Mouse (Mus musculus) CH12.LX (cell line): ENCODE data around the gene S1pr4. TPM values are rescaled to one million over a fixed set of nuclear protein-coding genes. Genes with fewer than 3 reads are reported as not detected.

ENCODE experiments used
- DNase-seq: peaks from one replicate; pipeline ENCODE4 v3.0.0-alpha.2; 2013; ENCODE audit errors: extremely low read depth
- H3K27ac ChIP-seq: 2 replicates; pipeline ENCODE4 v1.5.1; 2012; ENCODE audit warnings: low read depth, mild to moderate bottlenecking, control low read depth, moderate library complexity; ENCODE audit not compliant: insufficient read depth
- H3K27me3 ChIP-seq: replicated peaks from 2 replicates; pipeline ENCODE3; 2012; ENCODE audit warnings: inconsistent platforms
- H3K36me3 ChIP-seq, 2 experiments: replicated peaks in 1 of 2; 2 replicates each; pipeline versions ENCODE3 to v1.6.1; 2012; ENCODE audit warnings: inconsistent platforms in 1 of 2, low read length in 1 of 2, mild to moderate bottlenecking in 1 of 2, mixed read lengths in 1 of 2, moderate library complexity in 1 of 2; ENCODE audit not compliant: control insufficient read depth in 1 of 2, insufficient read depth in 1 of 2
- H3K4me1 ChIP-seq, 2 experiments: 2 replicates each; pipeline ENCODE4 v1.6.1; 2012; ENCODE audit warnings: inconsistent platforms in 1 of 2, moderate library complexity in 1 of 2; ENCODE audit not compliant: insufficient read depth in 2 of 2, control insufficient read depth in 1 of 2
- H3K4me2 ChIP-seq: 2 replicates; pipeline ENCODE4 v1.6.1; 2012; ENCODE audit warnings: low read depth, mild to moderate bottlenecking, control low read depth; ENCODE audit not compliant: poor library complexity, insufficient read depth, severe bottlenecking
- H3K4me3 ChIP-seq, 3 experiments: fragments of 150-350 bp in 1 of 3; sonication (generic) in 1 of 3; replicated peaks in 1 of 3; 2 replicates each; pipeline versions ENCODE3 to v1.5.1; 2011 to 2012; ENCODE audit warnings: low read depth in 2 of 3, low read length in 2 of 3, mild to moderate bottlenecking in 2 of 3, moderate library complexity in 2 of 3, control low read depth in 1 of 3, improper control_type of control experiment in 1 of 3, inconsistent platforms in 1 of 3, mixed read lengths in 1 of 3; ENCODE audit not compliant: poor library complexity in 1 of 3
- H3K79me2 ChIP-seq: replicated peaks from 2 replicates; pipeline ENCODE4 v1.6.1; 2012; ENCODE audit warnings: mild to moderate bottlenecking, moderate library complexity; ENCODE audit not compliant: control insufficient read depth, poor library complexity, insufficient read depth, severe bottlenecking; ENCODE audit errors: extremely low read depth
- H3K9ac ChIP-seq: 2 replicates; pipeline ENCODE4 v1.6.1; 2012; ENCODE audit warnings: low read depth, mild to moderate bottlenecking, control low read depth, moderate library complexity; ENCODE audit not compliant: insufficient read depth
- H3K9me3 ChIP-seq: replicated peaks from 2 replicates; pipeline ENCODE3; 2012; ENCODE audit warnings: low read length, inconsistent platforms, mixed read lengths
- BHLHE40 ChIP-seq: IDR thresholded peaks from 2 replicates; pipeline ENCODE4 v1.6.1; 2011; ENCODE audit warnings: mild to moderate bottlenecking, low read depth, low read length, improper control_type of control experiment
- CHD2 ChIP-seq: IDR thresholded peaks from 2 replicates; pipeline ENCODE4 v1.6.1; 2011; ENCODE audit warnings: low read length, improper control_type of control experiment
- E2F4 ChIP-seq: IDR thresholded peaks from 2 replicates; pipeline ENCODE4 v1.6.1; 2011; ENCODE audit warnings: low read depth, low read length, improper control_type of control experiment; ENCODE audit not compliant: insufficient replicate concordance
- ETS1 ChIP-seq: conservative IDR thresholded peaks from 2 replicates; pipeline ENCODE4 v1.6.1; 2012; ENCODE audit warnings: low read depth, mild to moderate bottlenecking, inconsistent platforms, low read length, improper control_type of control experiment, moderate library complexity
- HCFC1 ChIP-seq: IDR thresholded peaks from 2 replicates; pipeline ENCODE4 v1.6.1; 2012; ENCODE audit warnings: low read depth, mild to moderate bottlenecking, inconsistent platforms, low read length, improper control_type of control experiment
- IRF4 ChIP-seq: IDR thresholded peaks from 2 replicates; pipeline ENCODE4 v1.6.1; 2014; ENCODE audit warnings: low read depth, mild to moderate bottlenecking, inconsistent platforms, low read length, improper control_type of control experiment
- JUN ChIP-seq: IDR thresholded peaks from 2 replicates; pipeline ENCODE4 v1.6.1; 2011; ENCODE audit warnings: low read depth, mild to moderate bottlenecking, low read length, improper control_type of control experiment, moderate library complexity; ENCODE audit not compliant: insufficient read depth
- JUND ChIP-seq: conservative IDR thresholded peaks from 2 replicates; pipeline ENCODE4 v1.6.1; 2011; ENCODE audit warnings: low read depth, low read length, improper control_type of control experiment
- KAT2A ChIP-seq: IDR thresholded peaks from 2 replicates; pipeline ENCODE4 v1.6.1; 2012; ENCODE audit warnings: low read length, improper control_type of control experiment, inconsistent platforms; ENCODE audit not compliant: insufficient replicate concordance
- MAFK ChIP-seq: IDR thresholded peaks from 2 replicates; pipeline ENCODE4 v1.6.1; 2011; ENCODE audit warnings: low read length, improper control_type of control experiment; ENCODE audit not compliant: insufficient replicate concordance
- MAZ ChIP-seq: IDR thresholded peaks from 2 replicates; pipeline ENCODE4 v1.6.1; 2012; ENCODE audit warnings: low read depth, mild to moderate bottlenecking, inconsistent platforms, low read length, improper control_type of control experiment, moderate library complexity
- MXI1 ChIP-seq: IDR thresholded peaks from 2 replicates; pipeline ENCODE4 v1.6.1; 2011; ENCODE audit warnings: mild to moderate bottlenecking, low read depth, low read length, improper control_type of control experiment
- NRF1 ChIP-seq: IDR thresholded peaks from 2 replicates; pipeline ENCODE4 v1.6.1; 2014; ENCODE audit warnings: low read depth, mild to moderate bottlenecking, inconsistent platforms, low read length, improper control_type of control experiment, moderate library complexity
- POLR2AphosphoS2 ChIP-seq: IDR thresholded peaks from 2 replicates; pipeline ENCODE4 v1.6.1; 2011; ENCODE audit warnings: low read depth, low read length, improper control_type of control experiment
- RAD21 ChIP-seq: IDR thresholded peaks from 2 replicates; pipeline ENCODE4 v1.6.1; 2011; ENCODE audit warnings: low read depth, mild to moderate bottlenecking, low read length, improper control_type of control experiment, moderate library complexity
- RCOR1 ChIP-seq: conservative IDR thresholded peaks from 2 replicates; pipeline ENCODE4 v1.6.1; 2012; ENCODE audit warnings: low read depth, mild to moderate bottlenecking, inconsistent platforms, low read length, improper control_type of control experiment
- SIN3A ChIP-seq: IDR thresholded peaks from 2 replicates; pipeline ENCODE4 v1.6.1; 2012; ENCODE audit warnings: low read length, improper control_type of control experiment, inconsistent platforms
- SMC3 ChIP-seq: IDR thresholded peaks from 2 replicates; pipeline ENCODE4 v1.6.1; 2011; ENCODE audit warnings: low read depth, low read length, improper control_type of control experiment
- TBP ChIP-seq: conservative IDR thresholded peaks from 2 replicates; pipeline ENCODE4 v1.6.1; 2011; ENCODE audit warnings: low read depth, low read length, improper control_type of control experiment
- UBTF ChIP-seq: IDR thresholded peaks from 2 replicates; pipeline ENCODE4 v1.6.1; 2012; ENCODE audit warnings: low read depth, mild to moderate bottlenecking, inconsistent platforms, low read length, improper control_type of control experiment, moderate library complexity
- USF1 ChIP-seq: IDR thresholded peaks from 2 replicates; pipeline ENCODE4 v1.6.1; 2014; ENCODE audit warnings: low read depth, mild to moderate bottlenecking, inconsistent platforms, low read length, improper control_type of control experiment
- USF2 ChIP-seq: conservative IDR thresholded peaks from 2 replicates; pipeline ENCODE4 v1.6.1; 2011; ENCODE audit warnings: low read depth, low read length, improper control_type of control experiment
- ZC3H11A ChIP-seq: IDR thresholded peaks from 2 replicates; pipeline ENCODE4 v1.6.1; 2012; ENCODE audit warnings: low read depth, mild to moderate bottlenecking, inconsistent platforms, low read length, improper control_type of control experiment
- ZKSCAN1 ChIP-seq: IDR thresholded peaks from 2 replicates; pipeline ENCODE4 v1.6.1; 2012; ENCODE audit warnings: low read depth, inconsistent platforms, low read length, improper control_type of control experiment, borderline replicate concordance
- dilution Hi-C: fragments of 300-500 bp; cut with MboI; formaldehyde crosslinking; loops from 2 replicates; pipeline ENCODE4 v1.14.3; 2020; ENCODE audit warnings: low sequenced_read_pairs; ENCODE audit not compliant: extremely low pct_unique_long_range_greater_than_20kb, extremely low pct_ligation_motif_present
- in situ Hi-C: fragments of 300-500 bp; cut with MboI; formaldehyde crosslinking; loops from 3 replicates; pipeline ENCODE4 v1.14.3; 2019; ENCODE audit warnings: low sequenced_read_pairs, low pct_ligation_motif_present, low pct_unique_long_range_greater_than_20kb, mixed read lengths
- polyA plus RNA-seq: library from polyadenylated mRNA; unstranded; fragments of >175 nt; gene quantifications from 2 replicates; pipeline ENCODE4 v1.2.1, GENCODE M21; 2012; ENCODE audit warnings: low read depth; ENCODE audit not compliant: insufficient read length
- total RNA-seq, 2 experiments: library from RNA; depleted of rRNA; stranded (reverse); fragments of 300-350 nt in 1 of 2; fragments of >200 nt in 1 of 2; gene quantifications; 2 replicates each; pipeline ENCODE4 v1.2.3; 2012 to 2014

S1pr4 gene
- total and polyA plus RNA-seq, 3 experiments = 0.19 to 0.30 TPM; not detected in 1

GRCm38 (mm10) chr10:81543633-81544032, 43.7 kb upstream of the S1pr4 start:
- Histone ChIP-seq H3K79me2 (peaks cover 12% of the 10 kb centered on the region), H3K27me3 (peaks cover 5% of the 10 kb centered on the region), H3K4me3 (peak overlapping the region in 1 of 3 experiments; percentile 73), H3K36me3 (peaks cover 5 to 46% of the 10 kb centered on the region in 2 experiments), H3K4me2 (peak overlapping the region; percentile 32), H3K4me1 (peaks cover 10 to 54% of the 10 kb centered on the region in 2 experiments; a peak in 3 of 4 replicates), H3K9me3 (no peaks in the 10 kb centered on the region), H3K27ac (no peak overlapping the region), H3K9ac (peak overlapping the region; percentile 98; the same call in 1 of the 2 replicates)
- in situ Hi-C loops = no loop called here
- dilution Hi-C loops = no loop called here
- no peak for TF ChIP-seq NRF1
- no peak for TF ChIP-seq CHD2
- TF ChIP-seq SIN3A = no peak
- no peak for TF ChIP-seq E2F4
- no peak for TF ChIP-seq SMC3
- no peak for TF ChIP-seq IRF4
- no peak for TF ChIP-seq ETS1
- no peak for TF ChIP-seq KAT2A
- no peak for TF ChIP-seq HCFC1
- no peak for TF ChIP-seq POLR2AphosphoS2
- no peak for TF ChIP-seq TBP
- TF ChIP-seq USF2 = no peak
- TF ChIP-seq UBTF = no peak
- no peak for TF ChIP-seq RCOR1
- TF ChIP-seq MAFK = no peak
- TF ChIP-seq RAD21 = no peak
- no peak for TF ChIP-seq ZKSCAN1
- DNase-seq = no peak

- no peak overlapping the region for H3K9ac ChIP-seq
- dilution Hi-C loops = no loop called here
These were observed 43.0 kb upstream of the S1pr4 start for GRCm38 (mm10) chr10:81542727-81543460.

More at GRCm38 (mm10) chr10:81542727-81543460, 43.0 kb upstream of the S1pr4 start:
- H3K4me3 ChIP-seq = no peak overlapping the region
- H3K79me2 ChIP-seq = peaks cover 12% of the 10 kb centered on the region
- peaks cover 12 to 62% of the 10 kb centered on the region in 2 experiments; a peak in 3 of 4 replicates for H3K4me1 ChIP-seq
- in situ Hi-C loops = no loop called here
- peaks cover 2% of the 10 kb centered on the region for H3K27me3 ChIP-seq
- H3K27ac ChIP-seq = no peak overlapping the region
- TF ChIP-seq NRF1 (no peak), KAT2A (no peak), RAD21 (no peak), MAZ (no peak), JUND (no peak), USF1 (no peak), MXI1 (no peak), SMC3 (no peak), JUN (no peak), TBP (no peak), POLR2AphosphoS2 (no peak), CHD2 (no peak), SIN3A (no peak), ZC3H11A (no peak), UBTF (no peak), BHLHE40 (no peak), ZKSCAN1 (no peak)
- no peak overlapping the region for H3K4me2 ChIP-seq
- no peaks in the 10 kb centered on the region for H3K9me3 ChIP-seq
- no peak for DNase-seq
- peaks cover 5 to 51% of the 10 kb centered on the region in 2 experiments for H3K36me3 ChIP-seq
